Mouse (Mus musculus): ENCODE measurements around the gene Onecut1. TPM values are rescaled to one million over a fixed set of nuclear protein-coding genes. Genes with fewer than 3 reads are reported as not detected.
A peak's percentile ranks its signal among the peaks of the same experiment; 100 is the strongest.

Onecut1 gene
- polyA plus RNA-seq, 1 experiment from 2014 or later = 0.10 TPM

GRCm38 (mm10) chr9:74856578-74857507 lies 4.9 kb upstream of the Onecut1 start:
- Histone ChIP-seq H3K27me3 (ENCODE audit: control insufficient read depth, insufficient read depth, low read length) (peaks cover 93% of the 10 kb centered on the region), H3K4me2 (no peak overlapping the region), H3K4me1 (ENCODE audit: control insufficient read depth, insufficient read depth, low read length) (peaks cover under 1% of the 10 kb centered on the region), H3K36me3 (ENCODE audit: control insufficient read depth, insufficient read depth, low read length) (no peaks in the 10 kb centered on the region), H3K9ac (ENCODE audit: low read depth, low read length) (no peak overlapping the region), H3K27ac (ENCODE audit: low read depth, low read length) (no peak overlapping the region), H3K9me3 (replicated peaks; ENCODE audit: control insufficient read depth, low read length) (no peaks in the 10 kb centered on the region), H3K4me3 (ENCODE audit: low read depth, low read length) (no peak overlapping the region)
- WGBS (ENCODE audit: insufficient replicate concordance) = 2% methylated on average over 28 of the region's 28 CpGs
- no peak for ATAC-seq (replicated peaks; ENCODE audit: insufficient number of reproducible peaks, low FRiP score, low TSS enrichment)

- Histone ChIP-seq H3K36me3 (ENCODE audit: control insufficient read depth, insufficient read depth, low read length) (no peaks in the 10 kb centered on the region), H3K9ac (ENCODE audit: low read depth, low read length) (no peak overlapping the region), H3K27ac (ENCODE audit: low read depth, low read length) (no peak overlapping the region), H3K4me2 (no peak overlapping the region), H3K27me3 (ENCODE audit: control insufficient read depth, insufficient read depth, low read length) (peaks cover 93% of the 10 kb centered on the region), H3K4me3 (ENCODE audit: low read depth, low read length) (no peak overlapping the region), H3K4me1 (ENCODE audit: control insufficient read depth, insufficient read depth, low read length) (peaks cover 7% of the 10 kb centered on the region), H3K9me3 (replicated peaks; ENCODE audit: control insufficient read depth, low read length) (no peaks in the 10 kb centered on the region)
- 3% methylated on average over 7 of the region's 7 CpGs for WGBS (ENCODE audit: insufficient replicate concordance)
- no peak for ATAC-seq (replicated peaks; ENCODE audit: insufficient number of reproducible peaks, low FRiP score, low TSS enrichment)
These were observed 4.2 kb upstream of the Onecut1 start for GRCm38 (mm10) chr9:74857508-74857840.

- peaks cover 93% of the 10 kb centered on the region for H3K27me3 ChIP-seq (ENCODE audit: control insufficient read depth, insufficient read depth, low read length)
- H3K36me3 ChIP-seq (ENCODE audit: control insufficient read depth, insufficient read depth, low read length) = no peaks in the 10 kb centered on the region
- H3K27ac ChIP-seq (ENCODE audit: low read depth, low read length) = no peak overlapping the region
- WGBS (ENCODE audit: insufficient replicate concordance) = 4% methylated on average over 5 of the region's 5 CpGs
- H3K4me3 ChIP-seq (ENCODE audit: low read depth, low read length) = no peak overlapping the region
- H3K9ac ChIP-seq (ENCODE audit: low read depth, low read length) = no peak overlapping the region
- H3K4me2 ChIP-seq = no peak overlapping the region
- ATAC-seq (replicated peaks; ENCODE audit: insufficient number of reproducible peaks, low FRiP score, low TSS enrichment) = no peak
- peaks cover 12% of the 10 kb centered on the region for H3K4me1 ChIP-seq (ENCODE audit: control insufficient read depth, insufficient read depth, low read length)
- H3K9me3 ChIP-seq (replicated peaks; ENCODE audit: control insufficient read depth, low read length) = no peaks in the 10 kb centered on the region
These were observed 3.6 kb upstream of the Onecut1 start for GRCm38 (mm10) chr9:74858111-74858510.

GRCm38 (mm10) chr9:74860461-74860860 lies 1.3 kb upstream of the Onecut1 start:
- ATAC-seq (replicated peaks; ENCODE audit: insufficient number of reproducible peaks, low FRiP score, low TSS enrichment) = no peak
- no peak overlapping the region for H3K27ac ChIP-seq (ENCODE audit: low read depth, low read length)
- WGBS (ENCODE audit: insufficient replicate concordance) = 3% methylated on average over 18 of the region's 18 CpGs

GRCm38 (mm10) chr9:74862096-74862780 lies 517 bp downstream of the Onecut1 start:
- Histone ChIP-seq H3K9me3 (replicated peaks; ENCODE audit: control insufficient read depth, low read length) (no peaks in the 10 kb centered on the region), H3K27me3 (ENCODE audit: control insufficient read depth, insufficient read depth, low read length) (peaks cover 100% of the 10 kb centered on the region), H3K4me1 (ENCODE audit: control insufficient read depth, insufficient read depth, low read length) (peaks cover 18% of the 10 kb centered on the region), H3K36me3 (ENCODE audit: control insufficient read depth, insufficient read depth, low read length) (no peaks in the 10 kb centered on the region), H3K9ac (ENCODE audit: low read depth, low read length) (no peak overlapping the region; the same call in 1 of the 2 replicates), H3K4me2 (peak overlapping the region; percentile 98), H3K4me3 (ENCODE audit: low read depth, low read length) (peak overlapping the region; percentile 46), H3K27ac (ENCODE audit: low read depth, low read length) (no peak overlapping the region)
- no peak for ATAC-seq (replicated peaks; ENCODE audit: insufficient number of reproducible peaks, low FRiP score, low TSS enrichment)
- under 1% methylated on average over 48 of the region's 48 CpGs for WGBS (ENCODE audit: insufficient replicate concordance)

More at GRCm38 (mm10) chr9:74860461-74860860, 1.3 kb upstream of the Onecut1 start:
- Histone ChIP-seq H3K36me3 (ENCODE audit: control insufficient read depth, insufficient read depth, low read length) (no peaks in the 10 kb centered on the region), H3K27me3 (ENCODE audit: control insufficient read depth, insufficient read depth, low read length) (peaks cover 98% of the 10 kb centered on the region), H3K4me2 (peak overlapping the region; percentile 98; the same call in 1 of the 2 replicates), H3K4me1 (ENCODE audit: control insufficient read depth, insufficient read depth, low read length) (peaks cover 18% of the 10 kb centered on the region), H3K9ac (ENCODE audit: low read depth, low read length) (no peak overlapping the region), H3K9me3 (replicated peaks; ENCODE audit: control insufficient read depth, low read length) (no peaks in the 10 kb centered on the region), H3K4me3 (ENCODE audit: low read depth, low read length) (peak overlapping the region; percentile 14; the same call in 1 of the 2 replicates)

GRCm38 (mm10) chr9:74862783-74863654 lies 1.3 kb downstream of the Onecut1 start:
- H3K27me3 ChIP-seq (ENCODE audit: control insufficient read depth, insufficient read depth, low read length) = peaks cover 100% of the 10 kb centered on the region
- H3K36me3 ChIP-seq (ENCODE audit: control insufficient read depth, insufficient read depth, low read length) = no peaks in the 10 kb centered on the region
- H3K9ac ChIP-seq (ENCODE audit: low read depth, low read length) = no peak overlapping the region
- 2% methylated on average over 56 of the region's 56 CpGs for WGBS (ENCODE audit: insufficient replicate concordance)
- H3K4me2 ChIP-seq = peak overlapping the region; percentile 98
- no peak for ATAC-seq (replicated peaks; ENCODE audit: insufficient number of reproducible peaks, low FRiP score, low TSS enrichment)
- peak overlapping the region; percentile 46 for H3K4me3 ChIP-seq (ENCODE audit: low read depth, low read length)
- no peak overlapping the region for H3K27ac ChIP-seq (ENCODE audit: low read depth, low read length)
- peaks cover 18% of the 10 kb centered on the region for H3K4me1 ChIP-seq (ENCODE audit: control insufficient read depth, insufficient read depth, low read length)
- H3K9me3 ChIP-seq (replicated peaks; ENCODE audit: control insufficient read depth, low read length) = no peaks in the 10 kb centered on the region

- Histone ChIP-seq H3K4me3 (ENCODE audit: low read depth, low read length) (peak overlapping the region; percentile 14), H3K4me2 (peak overlapping the region; percentile 38), H3K27me3 (ENCODE audit: control insufficient read depth, insufficient read depth, low read length) (peaks cover 100% of the 10 kb centered on the region), H3K36me3 (ENCODE audit: control insufficient read depth, insufficient read depth, low read length) (no peaks in the 10 kb centered on the region), H3K4me1 (ENCODE audit: control insufficient read depth, insufficient read depth, low read length) (peaks cover 18% of the 10 kb centered on the region), H3K27ac (ENCODE audit: low read depth, low read length) (no peak overlapping the region), H3K9ac (ENCODE audit: low read depth, low read length) (no peak overlapping the region), H3K9me3 (replicated peaks; ENCODE audit: control insufficient read depth, low read length) (no peaks in the 10 kb centered on the region)
- under 1% methylated on average over 36 of the region's 36 CpGs for WGBS (ENCODE audit: insufficient replicate concordance)
- ATAC-seq (replicated peaks; ENCODE audit: insufficient number of reproducible peaks, low FRiP score, low TSS enrichment) = no peak
These were observed 2.1 kb downstream of the Onecut1 start for GRCm38 (mm10) chr9:74863655-74864443.

Data from heart, embryonic 11.5 days (tissue).